ENCODE assay signal across 28 mouse cellular contexts in the genomic region with DNA sequence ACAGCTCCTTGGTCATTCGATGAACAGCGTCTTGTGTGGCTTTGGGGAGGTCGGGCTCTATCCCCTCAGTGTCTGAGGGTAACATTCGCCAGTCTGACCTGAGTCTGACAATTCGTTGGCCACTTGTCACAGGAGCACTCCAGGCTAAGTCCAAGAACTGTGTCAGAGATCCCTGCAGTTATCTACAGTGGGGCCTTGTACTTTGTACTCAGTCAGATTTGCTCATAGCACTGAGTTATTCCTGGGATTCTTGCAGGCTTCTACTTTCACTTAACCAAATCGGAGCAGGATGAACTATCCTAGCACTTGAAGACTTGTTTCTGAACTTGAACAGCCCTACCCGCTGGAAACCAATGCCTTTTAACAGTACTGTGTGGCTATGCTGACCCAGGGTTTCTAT. TPM values are rescaled to one million over a fixed set of nuclear protein-coding genes. Genes with fewer than 3 reads are reported as not detected.
DNase-seq lines count a peak whose midpoint lies in the region; ATAC-seq and TF ChIP-seq lines count a peak whose summit lies in the region.
"Had no signal": no experiment of that assay in that cellular context is flagged by ENCODE, and none has a peak within 500 bp of the region (broad histone marks: within the 10 kb centered on the region; RNA-seq: fewer than 3 reads in every experiment).

No protein-coding gene starts in this region.

- no peaks in the 10 kb centered on the region for H3K79me2 ChIP-seq in heart, adult 2 months (replicated peaks; ENCODE audit: control insufficient read depth, insufficient read depth, low read length)

- no peak overlapping the region for H3K4me3 ChIP-seq in heart, embryonic 10.5 days
- H3K4me3 ChIP-seq in heart, adult 2 months: no peak overlapping the region
- H3K4me3 ChIP-seq in liver, embryonic 16.5 days (ENCODE audit: low read depth, low read length): no peak overlapping the region
- no peak overlapping the region for H3K4me3 ChIP-seq in liver, embryonic 12.5 days
- H3K4me3 ChIP-seq in stomach, embryonic 15.5 days (replicated peaks): no peak overlapping the region
- H3K4me3 ChIP-seq: embryonic facial prominence, embryonic 13.5 days; forebrain, embryonic 10.5 days; forebrain, embryonic 15.5 days; heart, embryonic 13.5 days; megakaryocyte, embryonic 14.5 days; midbrain, embryonic 13.5 days had no signal

- no peak for TF ChIP-seq CTCF in heart, adult 2 months (IDR thresholded peaks at IDR 0.05)

- intact Hi-C loops in heart, adult 2 months (cut with DNase I): no loop called here

- no peak overlapping the region for H3K4me2 ChIP-seq in liver, embryonic 16.5 days (ENCODE audit: low read depth, low read length)
- no peak overlapping the region for H3K4me2 ChIP-seq in liver, embryonic 12.5 days
- H3K4me2 ChIP-seq in stomach, embryonic 15.5 days: no peak overlapping the region
- H3K4me2 ChIP-seq: embryonic facial prominence, embryonic 13.5 days; forebrain, embryonic 15.5 days; heart, embryonic 13.5 days; liver, embryonic 11.5 days; midbrain, embryonic 13.5 days had no signal

- TF ChIP-seq EP300 in heart, adult 2 months (IDR thresholded peaks at IDR 0.05; ENCODE audit: insufficient read depth, low read depth, low read length): no peak

- no peaks in the 10 kb centered on the region for H3K9me3 ChIP-seq in heart, embryonic 10.5 days
- H3K9me3 ChIP-seq in liver, embryonic 16.5 days (replicated peaks; ENCODE audit: control insufficient read depth, low read length): no peaks in the 10 kb centered on the region
- H3K9me3 ChIP-seq in liver, embryonic 12.5 days (replicated peaks): no peaks in the 10 kb centered on the region
- no peaks in the 10 kb centered on the region for H3K9me3 ChIP-seq in stomach, embryonic 15.5 days
- H3K9me3 ChIP-seq: embryonic facial prominence, embryonic 13.5 days; forebrain, embryonic 10.5 days; forebrain, embryonic 15.5 days; heart, embryonic 13.5 days; megakaryocyte, embryonic 14.5 days; midbrain, embryonic 13.5 days had no signal

- H3K27me3 ChIP-seq in heart, embryonic 10.5 days (ENCODE audit: insufficient read depth, poor library complexity, severe bottlenecking): no peaks in the 10 kb centered on the region
- H3K27me3 ChIP-seq in heart, adult 2 months (ENCODE audit: control insufficient read depth, insufficient read depth, low read length): no peaks in the 10 kb centered on the region
- no peaks in the 10 kb centered on the region for H3K27me3 ChIP-seq in liver, embryonic 16.5 days (ENCODE audit: control insufficient read depth, insufficient read depth, low read depth, low read length)
- no peaks in the 10 kb centered on the region for H3K27me3 ChIP-seq in liver, embryonic 12.5 days (replicated peaks)
- H3K27me3 ChIP-seq in stomach, embryonic 15.5 days (replicated peaks): no peaks in the 10 kb centered on the region
- H3K27me3 ChIP-seq: CH12.LX; embryonic facial prominence, embryonic 13.5 days; forebrain, embryonic 15.5 days; heart, embryonic 13.5 days; midbrain, embryonic 13.5 days had no signal

- 0 out of 2 replicates have a peak overlapping the region, but pooled peaks have one; percentile 6 for H3K27ac ChIP-seq in heart, embryonic 10.5 days
- no peak overlapping the region for H3K27ac ChIP-seq in heart, adult 2 months
- no peak overlapping the region for H3K27ac ChIP-seq in liver, embryonic 16.5 days (ENCODE audit: low read length)
- H3K27ac ChIP-seq in liver, embryonic 12.5 days: no peak overlapping the region
- peak overlapping the region; percentile 48; the same call in 1 of the 2 replicates for H3K27ac ChIP-seq in stomach, embryonic 15.5 days
- H3K27ac ChIP-seq: embryonic facial prominence, embryonic 13.5 days; forebrain, embryonic 10.5 days; forebrain, embryonic 15.5 days; heart, embryonic 13.5 days; hindbrain, postnatal 0 days; kidney, postnatal 0 days; midbrain, embryonic 13.5 days had no signal

- H3K4me1 ChIP-seq in heart, embryonic 10.5 days: peaks cover 25% of the 10 kb centered on the region
- H3K4me1 ChIP-seq in heart, adult 2 months (ENCODE audit: control insufficient read depth, insufficient read depth, low read length): peaks cover 2% of the 10 kb centered on the region; the same call in 1 of the 2 replicates
- H3K4me1 ChIP-seq in liver, embryonic 16.5 days (ENCODE audit: control insufficient read depth, low read depth, low read length): peaks cover 16% of the 10 kb centered on the region
- H3K4me1 ChIP-seq in liver, embryonic 12.5 days: peaks cover 44% of the 10 kb centered on the region
- peaks cover 11% of the 10 kb centered on the region; the same call in 1 of the 2 replicates for H3K4me1 ChIP-seq in stomach, embryonic 15.5 days

- no peak for DNase-seq in heart, embryonic 10.5 days (ENCODE audit: low spot score)
- DNase-seq in heart, adult 2 months: no peak
- DNase-seq in left cerebral cortex, adult 18-20 months (ENCODE audit: low spot score in 2 of 2): no peak
- DNase-seq in spleen, postnatal 36 days (ENCODE audit: low spot score in 2 of 2): no peak
- DNase-seq: adrenal gland, postnatal 10 days; cerebellum, adult 11 months; cerebellum, adult 9-10 months; cerebellum, postnatal 36 days; gastrocnemius, postnatal 25 days; heart, adult 18-20 months; kidney, adult 11 months; layer of hippocampus, adult 9-11 months; lung, adult 18-20 months; lung, postnatal 4 days had no signal

- WGBS in heart, embryonic 10.5 days: 67% methylated on average over 7 of the region's 7 CpGs
- WGBS in heart, adult 2 months: 76% methylated on average over 7 of the region's 7 CpGs
- 70% methylated on average over 7 of the region's 7 CpGs for WGBS in liver, embryonic 16.5 days (ENCODE audit: insufficient replicate concordance)
- WGBS in liver, embryonic 12.5 days (ENCODE audit: insufficient replicate concordance): 66% methylated on average over 7 of the region's 7 CpGs
- 86% methylated on average over 7 of the region's 7 CpGs for WGBS in stomach, embryonic 15.5 days

- no peak for TF ChIP-seq POLR2A in heart, adult 2 months (IDR thresholded peaks at IDR 0.05; ENCODE audit: insufficient read depth, low read depth, low read length)

- no peak overlapping the region for H3K9ac ChIP-seq in heart, adult 2 months (ENCODE audit: low read depth, low read length)
- H3K9ac ChIP-seq in liver, embryonic 16.5 days (ENCODE audit: low read depth, low read length): no peak overlapping the region
- H3K9ac ChIP-seq in liver, embryonic 12.5 days: no peak overlapping the region
- H3K9ac ChIP-seq in stomach, embryonic 15.5 days: no peak overlapping the region
- H3K9ac ChIP-seq: embryonic facial prominence, embryonic 13.5 days; forebrain, embryonic 15.5 days; heart, embryonic 13.5 days; midbrain, embryonic 13.5 days had no signal

- ATAC-seq in liver, embryonic 16.5 days (ENCODE audit: low read depth): peak; percentile 31; the same call in 1 of the 2 replicates
- ATAC-seq in liver, embryonic 12.5 days: no peak
- ATAC-seq in stomach, embryonic 15.5 days (ENCODE audit: insufficient read depth, low FRiP score, low read depth): no peak
- ATAC-seq: forebrain, embryonic 15.5 days; hindbrain, postnatal 0 days; lung, postnatal 0 days; midbrain, embryonic 13.5 days had no signal

- H3K36me3 ChIP-seq in heart, embryonic 10.5 days: no peaks in the 10 kb centered on the region
- H3K36me3 ChIP-seq in heart, adult 2 months (ENCODE audit: control insufficient read depth, insufficient read depth, low read length): no peaks in the 10 kb centered on the region
- no peaks in the 10 kb centered on the region for H3K36me3 ChIP-seq in liver, embryonic 16.5 days (ENCODE audit: control insufficient read depth, insufficient read depth)
- H3K36me3 ChIP-seq in liver, embryonic 12.5 days: no peaks in the 10 kb centered on the region
- no peaks in the 10 kb centered on the region for H3K36me3 ChIP-seq in stomach, embryonic 15.5 days
- H3K36me3 ChIP-seq: embryonic facial prominence, embryonic 13.5 days; forebrain, embryonic 10.5 days; forebrain, embryonic 15.5 days; heart, embryonic 13.5 days; midbrain, embryonic 13.5 days had no signal

RNA-seq across cellular contexts. Expression of a gene that starts 34.3 kb away (rescaled TPM):
- 4.1 and 7.5 TPM in 2 replicates for polyA plus RNA-seq in heart, embryonic 10.5 days (2016; fragmentation: Nextera tagmentation; extraction: Ambion mirVana)
- 10 to 100 TPM; 32.2 to 36.6 TPM for total RNA-seq in heart, adult 2 months (2021)
- 15.9 and 27.6 TPM in 2 replicates for polyA plus RNA-seq in heart, adult 2 months (2012; rRNA removed)
- 3.0 and 3.5 TPM in 2 replicates for polyA plus RNA-seq in liver, embryonic 16.5 days (2015; fragmentation: Nextera tagmentation; extraction: Ambion mirVana)
- polyA plus RNA-seq in liver, embryonic 12.5 days (2016; fragmentation: Nextera tagmentation; extraction: Ambion mirVana): 4.4 and 4.5 TPM in 2 replicates
- 8.6 and 9.2 TPM in 2 replicates for polyA plus RNA-seq in stomach, embryonic 15.5 days (2015; fragmentation: Nextera tagmentation; extraction: Ambion mirVana)
- total RNA-seq in left cerebral cortex, adult 18-20 months (2021): 10 to 100 TPM; 53.8 to 55.0 TPM

Comparison
In these comparisons a context has a peak if more than half of its experiments do, and no peak if none do; other contexts are left out.
1. H3K27ac ChIP-seq: peak in heart, embryonic 10.5 days (single experiment) and stomach, embryonic 15.5 days (single experiment); none in heart, adult 2 months (single experiment), liver, embryonic 16.5 days (single experiment) and liver, embryonic 12.5 days (single experiment).